34 mouse cellular contexts compared by ENCODE assay signal in the genomic region with DNA sequence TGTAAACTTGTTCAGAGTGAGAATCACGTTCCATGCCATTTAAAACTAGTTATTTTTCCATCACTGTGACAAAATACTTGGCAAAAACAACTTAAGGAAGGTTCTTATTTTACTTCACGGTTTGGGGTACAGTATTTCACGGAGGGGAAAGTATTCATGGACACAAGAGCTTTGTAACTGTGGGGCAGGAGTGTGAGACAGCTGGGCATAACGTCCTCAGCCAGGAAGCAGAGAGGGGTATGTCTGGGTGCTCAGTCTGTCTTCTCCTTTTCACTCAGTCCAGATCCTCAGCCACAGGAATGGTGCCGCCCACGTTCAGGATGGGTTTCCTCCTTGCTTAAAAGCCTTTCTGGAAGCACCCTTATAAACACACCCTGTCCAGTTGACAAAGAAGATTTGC.
"Had no signal": no experiment of that assay in that cellular context is flagged by ENCODE, and none has a peak within 500 bp of the region (broad histone marks: within the 10 kb centered on the region; RNA-seq: fewer than 3 reads in every experiment).

No protein-coding gene starts in this region.

- H3K27me3 ChIP-seq: heart, embryonic 12.5 days; heart, embryonic 15.5 days; hindbrain, embryonic 12.5 days; hindbrain, embryonic 13.5 days; hindbrain, embryonic 15.5 days; intestine, embryonic 15.5 days; kidney, embryonic 15.5 days had no signal

- H3K4me3 ChIP-seq: heart, embryonic 12.5 days; heart, embryonic 15.5 days; hindbrain, embryonic 10.5 days; hindbrain, embryonic 12.5 days; hindbrain, embryonic 13.5 days; hindbrain, embryonic 15.5 days; intestine, embryonic 15.5 days; kidney, embryonic 15.5 days; layer of hippocampus, adult 2 months; left cerebral cortex, adult 2 months had no signal

- H3K27ac ChIP-seq: heart, embryonic 15.5 days; hindbrain, embryonic 10.5 days; hindbrain, embryonic 12.5 days; hindbrain, embryonic 13.5 days; hindbrain, embryonic 14.5 days; hindbrain, embryonic 15.5 days; hindbrain, postnatal 0 days; intestine, embryonic 15.5 days; kidney, embryonic 15.5 days; kidney, postnatal 0 days; layer of hippocampus, adult 2 months; left cerebral cortex, adult 2 months had no signal

- H3K4me1 ChIP-seq: hindbrain, embryonic 12.5 days; hindbrain, embryonic 13.5 days had no signal

- H3K9me3 ChIP-seq: heart, embryonic 12.5 days; heart, embryonic 15.5 days; hindbrain, embryonic 10.5 days; hindbrain, embryonic 12.5 days; hindbrain, embryonic 13.5 days; hindbrain, embryonic 15.5 days; intestine, embryonic 15.5 days; kidney, embryonic 15.5 days had no signal

- H3K9ac ChIP-seq: heart, embryonic 12.5 days; heart, embryonic 15.5 days; hindbrain, embryonic 12.5 days; hindbrain, embryonic 13.5 days; hindbrain, embryonic 14.5 days; hindbrain, embryonic 15.5 days; intestine, embryonic 15.5 days; kidney, embryonic 15.5 days had no signal

- H3K4me2 ChIP-seq: heart, embryonic 11.5 days; heart, embryonic 15.5 days; hindbrain, embryonic 12.5 days; hindbrain, embryonic 13.5 days; hindbrain, embryonic 14.5 days; hindbrain, embryonic 15.5 days; intestine, embryonic 15.5 days; kidney, embryonic 15.5 days had no signal

- ATAC-seq: hindbrain, embryonic 16.5 days; hindbrain, postnatal 0 days; inflammation-experienced regulatory T-cells, adult 6 months; intestine, embryonic 15.5 days; intestine, embryonic 16.5 days; intestine, postnatal 0 days had no signal

- DNase-seq: heart, postnatal 10 days; heart, postnatal 14 days; heart, postnatal 36 days; heart, postnatal 4 days; kidney, adult 11 months; kidney, adult 18-20 months; kidney, adult 2 months; kidney, adult 8-10 months; kidney, adult 9 months; kidney, postnatal 10 days; kidney, postnatal 14 days; kidney, postnatal 25 days; kidney, postnatal 36 days; kidney, postnatal 4 days; layer of hippocampus, adult 9-11 months; layer of hippocampus, postnatal 36 days had no signal

- H3K36me3 ChIP-seq: heart, embryonic 12.5 days; heart, embryonic 15.5 days; hindbrain, embryonic 10.5 days; hindbrain, embryonic 12.5 days; hindbrain, embryonic 13.5 days; hindbrain, embryonic 15.5 days; intestine, embryonic 15.5 days; kidney, embryonic 15.5 days had no signal
